Mouse (Mus musculus) stomach, postnatal 0 days (tissue): ENCODE measurements around the gene Sept6. TPM values are rescaled to one million over a fixed set of nuclear protein-coding genes. Genes with fewer than 3 reads are reported as not detected.

Experiments used
- ATAC-seq: fragments of 200-750 bp; cut with Nextera tagmentation; 2 replicates; pipeline ENCODE4 v1.8.0; 2017; ENCODE audit not compliant: low FRiP score, low TSS enrichment
- DNase-seq: peaks from one replicate; pipeline ENCODE4 v3.0.0-alpha.2; 2016; ENCODE audit warnings: low spot score
- H3K27ac ChIP-seq: fragments of 300-500 bp; sonication (generic); replicated peaks from 2 replicates; pipeline ENCODE4 v1.5.1; 2014; ENCODE audit warnings: mild to moderate bottlenecking, control low read depth
- H3K27me3 ChIP-seq: fragments of 300-500 bp; sonication (generic); 2 replicates; pipeline ENCODE4 v1.6.1; 2014; ENCODE audit warnings: low read length; ENCODE audit not compliant: control insufficient read depth, insufficient read depth
- H3K36me3 ChIP-seq: fragments of 300-500 bp; sonication (generic); 2 replicates; pipeline ENCODE4 v1.6.1; 2014; ENCODE audit warnings: low read length, mixed read lengths; ENCODE audit not compliant: control insufficient read depth, insufficient read depth
- H3K4me1 ChIP-seq: fragments of 300-500 bp; sonication (generic); replicated peaks from 2 replicates; pipeline ENCODE4 v1.6.1; 2014; ENCODE audit warnings: antibody characterized with exemption; ENCODE audit not compliant: control insufficient read depth, insufficient read depth
- H3K4me2 ChIP-seq: fragments of 300-500 bp; sonication (generic); replicated peaks from 2 replicates; pipeline ENCODE4 v1.6.1; 2014; ENCODE audit warnings: low read depth, mild to moderate bottlenecking, control low read depth, moderate library complexity
- H3K4me3 ChIP-seq: fragments of 300-500 bp; sonication (generic); 2 replicates; pipeline ENCODE4 v1.5.1; 2014; ENCODE audit warnings: low read depth, low read length, control low read depth
- H3K9ac ChIP-seq: fragments of 300-500 bp; sonication (generic); 2 replicates; pipeline ENCODE4 v1.6.1; 2014; ENCODE audit warnings: mild to moderate bottlenecking, low read length, control low read depth, mixed read lengths
- H3K9me3 ChIP-seq: fragments of 300-500 bp; sonication (generic); 2 replicates; pipeline ENCODE4 v1.6.1; 2016; ENCODE audit warnings: low read length; ENCODE audit not compliant: control insufficient read depth
- CTCF ChIP-seq: IDR thresholded peaks from 2 replicates; pipeline ENCODE4 v1.5.1; 2016; ENCODE audit warnings: antibody characterized with exemption, low read depth, mild to moderate bottlenecking, moderate library complexity
- EP300 ChIP-seq: optimal IDR thresholded peaks from 2 replicates; pipeline ENCODE3; 2016; ENCODE audit warnings: antibody characterized with exemption
- WGBS: fragments of 180-500 bp; shearing (Covaris S2); extraction: QIAGEN DNeasy Blood & Tissue Kit; methylation state at CpG from one replicate; pipeline ENCODE4 v1.1.7; 2014; 5-methylcytosine and 5-hydroxymethylcytosine counted together
- polyA plus RNA-seq: library from polyadenylated mRNA; unstranded; fragments of >200 nt; fragmentation: Nextera tagmentation; extraction: Ambion mirVana; gene quantifications from 2 replicates; pipeline ENCODE4 v1.2.1, GENCODE M21; 2015

The Sept6 gene
- polyA plus RNA-seq, 1 experiment from 2014 or later = 8.1 TPM

DNA sequence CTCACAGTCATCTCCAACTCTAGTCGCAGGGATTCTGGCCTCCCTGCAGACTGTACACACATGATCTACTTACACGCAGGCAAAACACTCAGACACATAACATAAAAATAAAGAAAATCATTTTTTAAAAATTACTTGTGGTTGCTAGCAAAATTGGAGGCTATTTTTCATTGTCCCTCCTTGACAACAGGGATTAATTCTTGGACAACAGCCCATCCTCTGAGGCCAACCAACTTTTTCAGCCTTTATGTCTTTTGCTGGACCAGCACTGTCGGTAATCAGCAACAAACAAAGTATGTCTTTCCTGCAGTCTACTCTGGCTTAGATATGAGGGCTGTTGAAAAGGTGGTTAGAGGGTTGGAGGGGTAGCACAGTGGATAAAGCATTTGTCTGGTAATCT is 50.5 kb downstream of the Sept6 start:
- H3K9me3 ChIP-seq = no peaks in the 10 kb centered on the region
- no peak for TF ChIP-seq CTCF
- H3K27me3 ChIP-seq = no peaks in the 10 kb centered on the region
- WGBS = 62% methylated on average over 3 of the region's 3 CpGs
- no peak for DNase-seq
- H3K4me2 ChIP-seq = no peak overlapping the region
- H3K9ac ChIP-seq = no peak overlapping the region
- H3K4me3 ChIP-seq = no peak overlapping the region
- no peaks in the 10 kb centered on the region for H3K4me1 ChIP-seq
- no peak for ATAC-seq
- no peak overlapping the region for H3K27ac ChIP-seq
- H3K36me3 ChIP-seq = no peaks in the 10 kb centered on the region

DNA sequence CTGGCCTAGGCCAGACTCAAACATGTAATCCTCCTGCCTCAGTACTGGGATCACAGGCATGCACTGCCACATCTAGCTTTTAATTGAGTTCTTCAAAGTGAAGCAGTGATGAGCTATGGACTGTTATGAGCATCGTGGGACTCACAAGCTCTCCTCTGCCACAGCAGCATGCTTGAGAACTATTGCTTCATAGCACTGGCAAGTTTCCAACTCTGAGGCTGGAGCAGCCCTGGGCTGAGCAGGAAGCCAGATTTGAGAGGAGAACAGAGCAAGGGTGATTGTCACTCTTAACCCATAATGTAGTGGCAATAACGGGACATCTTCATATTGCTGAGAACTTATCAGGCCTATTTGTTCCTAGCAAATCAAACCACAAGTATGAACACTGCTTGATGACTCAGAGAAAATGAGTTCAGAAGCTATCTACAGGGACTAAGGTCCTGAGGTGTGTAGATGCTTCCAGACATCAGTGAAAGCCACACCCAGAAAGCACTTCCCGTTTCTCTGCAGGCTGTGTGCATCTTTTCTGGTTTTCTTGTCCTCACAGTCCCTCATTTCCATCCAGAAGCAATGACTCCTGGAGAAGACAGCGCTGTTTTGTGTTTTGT is 51.7 kb downstream of the Sept6 start:
- ATAC-seq = peak; percentile 76; the same call in 1 of the 2 replicates
- Histone ChIP-seq H3K4me3 (no peak overlapping the region), H3K9me3 (no peaks in the 10 kb centered on the region), H3K36me3 (no peaks in the 10 kb centered on the region), H3K27ac (no peak overlapping the region), H3K27me3 (no peaks in the 10 kb centered on the region), H3K4me1 (no peaks in the 10 kb centered on the region), H3K9ac (no peak overlapping the region), H3K4me2 (no peak overlapping the region)
- peak; percentile 15 for DNase-seq
- WGBS = 60% methylated on average over 4 of the region's 4 CpGs
- no peak for TF ChIP-seq CTCF
- no peak for TF ChIP-seq EP300

DNA sequence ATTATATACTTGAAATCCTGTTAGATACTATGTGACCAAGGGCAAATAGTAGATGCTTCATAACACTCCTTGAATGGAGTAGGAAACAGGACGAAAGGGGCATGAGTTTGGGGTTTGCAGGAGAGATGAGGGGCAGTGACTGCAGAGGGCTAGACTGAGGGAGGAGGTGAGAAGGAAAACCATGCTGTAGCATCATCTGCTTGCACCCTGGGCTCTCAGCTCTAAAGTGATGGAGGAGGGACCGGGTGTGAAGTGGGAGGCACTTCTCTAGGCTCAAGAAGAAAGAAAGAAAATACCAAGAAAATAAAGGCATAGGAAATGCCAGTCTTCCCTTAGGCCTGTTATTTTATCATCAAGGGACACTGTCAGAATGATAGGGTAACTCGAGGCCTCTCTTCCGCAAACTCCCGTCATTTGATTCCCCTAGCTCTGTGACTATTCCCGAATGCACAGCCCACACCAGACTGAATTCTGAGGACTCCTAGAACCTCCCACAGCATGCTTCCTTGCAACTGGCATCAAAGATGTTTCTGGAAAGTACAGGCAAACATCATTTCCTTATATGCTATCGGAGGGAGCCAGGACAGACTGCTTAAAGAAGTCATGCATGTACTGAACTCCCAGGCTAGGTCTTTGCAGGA is 56.1 kb downstream of the Sept6 start:
- 69% methylated on average over 7 of the region's 7 CpGs for WGBS
- H3K36me3 ChIP-seq = no peaks in the 10 kb centered on the region
- no peaks in the 10 kb centered on the region for H3K9me3 ChIP-seq
- H3K4me1 ChIP-seq = no peaks in the 10 kb centered on the region
- H3K4me3 ChIP-seq = no peak overlapping the region
- ATAC-seq (no peak), DNase-seq (no peak)
- TF ChIP-seq CTCF = no peak
- no peak for TF ChIP-seq EP300
- no peaks in the 10 kb centered on the region for H3K27me3 ChIP-seq
- no peak overlapping the region for H3K27ac ChIP-seq
- no peak overlapping the region for H3K4me2 ChIP-seq
- H3K9ac ChIP-seq = no peak overlapping the region

DNA sequence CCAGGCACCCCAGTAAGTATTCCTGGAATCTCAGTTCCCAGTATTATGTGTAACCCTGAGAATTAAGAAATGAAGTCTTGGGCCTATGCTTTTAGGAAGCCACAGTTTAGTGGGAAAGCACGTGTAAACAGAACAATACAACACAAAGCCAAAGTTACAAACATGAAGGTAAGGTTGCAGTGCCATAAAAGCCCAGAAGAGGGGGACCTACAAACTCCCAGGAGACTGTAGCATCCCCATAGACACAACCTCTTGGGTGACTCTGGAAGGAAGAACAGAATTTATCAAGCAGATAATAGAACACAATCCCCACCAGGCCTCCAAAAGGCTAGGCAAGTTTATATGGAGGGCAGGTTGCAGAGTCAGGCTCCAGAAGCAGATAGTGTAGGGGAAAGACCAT is 61.0 kb downstream of the Sept6 start:
- DNase-seq (no peak), ATAC-seq (no peak)
- no peaks in the 10 kb centered on the region for H3K27me3 ChIP-seq
- H3K9ac ChIP-seq = no peak overlapping the region
- H3K9me3 ChIP-seq = no peaks in the 10 kb centered on the region
- no peak overlapping the region for H3K4me3 ChIP-seq
- TF ChIP-seq CTCF = peak; percentile 66
- no peak for TF ChIP-seq EP300
- no peak overlapping the region for H3K27ac ChIP-seq
- no peak overlapping the region for H3K4me2 ChIP-seq
- WGBS = 52% methylated on average over 1 of the region's 1 CpGs
- H3K36me3 ChIP-seq = no peaks in the 10 kb centered on the region
- H3K4me1 ChIP-seq = no peaks in the 10 kb centered on the region

DNA sequence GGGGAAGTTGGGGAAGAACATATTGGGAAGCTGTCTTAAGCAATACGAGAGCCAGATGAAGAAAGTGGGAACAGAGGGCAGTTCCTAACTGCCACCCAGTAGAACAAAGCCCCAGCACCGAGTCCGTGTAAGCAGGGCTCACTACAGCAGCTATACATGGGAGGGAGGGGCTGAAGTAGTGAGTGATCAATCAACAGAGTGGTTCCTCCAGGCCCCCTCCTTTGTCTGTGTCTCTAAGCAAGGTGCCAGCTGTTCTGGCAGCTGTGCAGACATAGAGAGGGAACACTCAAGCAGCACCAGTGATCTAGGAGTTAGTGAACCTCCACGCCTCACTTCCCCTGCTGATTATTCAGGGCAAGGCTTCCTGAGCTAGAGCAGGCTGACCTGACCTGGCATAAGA is 61.9 kb downstream of the Sept6 start:
- no peak overlapping the region for H3K4me3 ChIP-seq
- DNase-seq (no peak), ATAC-seq (no peak)
- no peak overlapping the region for H3K4me2 ChIP-seq
- no peaks in the 10 kb centered on the region for H3K4me1 ChIP-seq
- H3K27me3 ChIP-seq = no peaks in the 10 kb centered on the region
- no peak overlapping the region for H3K27ac ChIP-seq
- H3K9ac ChIP-seq = no peak overlapping the region
- no peaks in the 10 kb centered on the region for H3K9me3 ChIP-seq
- TF ChIP-seq CTCF = no peak
- no peaks in the 10 kb centered on the region for H3K36me3 ChIP-seq
- WGBS = 57% methylated on average over 4 of the region's 4 CpGs

DNA sequence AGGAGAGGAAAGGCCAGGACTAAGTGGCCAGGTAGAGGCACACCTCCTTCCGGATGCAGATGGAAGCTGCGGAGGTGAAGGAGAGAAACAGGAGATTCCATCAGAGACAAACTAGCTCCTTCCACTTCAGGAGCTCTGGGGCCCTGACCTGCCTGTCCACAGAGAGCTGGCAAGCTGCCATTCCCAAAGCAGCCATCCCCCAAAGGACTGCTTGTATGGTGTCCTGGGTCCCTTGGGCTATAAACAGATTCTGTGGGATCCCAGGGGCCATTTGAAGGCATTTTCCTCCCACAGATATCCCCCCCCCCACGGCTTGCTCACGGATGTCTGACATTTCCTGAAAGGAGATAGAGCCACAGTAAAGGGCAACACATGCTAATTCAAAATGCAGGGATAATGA is 62.8 kb downstream of the Sept6 start:
- Histone ChIP-seq H3K9me3 (no peaks in the 10 kb centered on the region), H3K4me3 (no peak overlapping the region), H3K27ac (no peak overlapping the region), H3K27me3 (no peaks in the 10 kb centered on the region), H3K4me1 (no peaks in the 10 kb centered on the region), H3K9ac (no peak overlapping the region), H3K4me2 (no peak overlapping the region), H3K36me3 (no peaks in the 10 kb centered on the region)
- no peak for DNase-seq
- 83% methylated on average over 4 of the region's 4 CpGs for WGBS
- no peak for ATAC-seq
- TF ChIP-seq CTCF (no peak), EP300 (no peak)
